Comparison of ENCODE assay signal across 7 mouse cellular contexts in the genomic region with DNA sequence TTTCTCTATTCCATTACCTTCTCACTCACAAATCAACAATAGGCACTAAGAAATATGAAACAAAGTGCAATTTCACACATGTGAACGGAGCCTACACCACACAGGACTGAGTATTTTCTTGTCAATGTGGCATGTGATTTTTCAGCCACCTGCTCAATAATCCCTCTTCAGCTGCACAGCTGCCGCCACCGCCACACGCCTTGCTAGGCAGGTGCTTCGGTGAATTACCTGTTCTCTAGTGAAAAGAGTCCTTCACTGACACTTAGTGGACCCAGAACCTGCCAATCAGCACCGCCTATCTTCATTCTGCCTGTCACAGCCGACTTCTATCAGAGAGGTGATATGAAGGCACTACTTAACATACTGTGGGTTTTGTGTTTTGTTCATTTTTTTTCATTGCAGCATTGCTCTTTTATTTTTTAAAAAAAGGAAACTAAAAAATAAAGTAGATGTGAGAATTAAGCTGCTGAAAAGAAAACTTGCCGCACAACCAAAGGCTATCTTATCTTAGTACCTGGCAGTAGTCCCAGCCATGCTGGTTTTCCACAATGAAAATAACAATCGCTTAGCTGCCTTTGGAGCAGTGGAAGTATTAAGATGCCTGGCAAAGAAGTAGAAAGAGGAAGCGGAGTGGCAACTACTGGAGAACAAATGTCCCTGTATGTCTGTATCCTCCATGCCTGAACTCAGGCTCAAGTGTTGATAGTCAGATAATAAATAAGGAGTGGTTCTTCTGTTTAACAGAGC. TPM values are rescaled to one million over a fixed set of nuclear protein-coding genes. Genes with fewer than 3 reads are reported as not detected.
DNase-seq lines count a peak whose midpoint lies in the region; ATAC-seq and TF ChIP-seq lines count a peak whose summit lies in the region.

No protein-coding gene starts in this region.

- 56% methylated on average over 10 of the region's 10 CpGs for WGBS in midbrain, embryonic 12.5 days
- 81% methylated on average over 10 of the region's 10 CpGs for WGBS in midbrain, embryonic 11.5 days
- WGBS in forebrain, embryonic 15.5 days = 17% methylated on average over 10 of the region's 10 CpGs
- 35% methylated on average over 10 of the region's 10 CpGs for WGBS in intestine, postnatal 0 days
- 20% methylated on average over 10 of the region's 10 CpGs for WGBS in small intestine, adult 2 months

- DNase-seq in midbrain, embryonic 11.5 days (ENCODE audit: low spot score, missing footprints) = no peak
- no peak for DNase-seq in frontal cortex, postnatal 10 days (ENCODE audit: low spot score in 2 of 2)
- DNase-seq in layer of hippocampus, postnatal 36 days = no peak

- H3K4me3 ChIP-seq in midbrain, embryonic 12.5 days = no peak overlapping the region
- H3K4me3 ChIP-seq in midbrain, embryonic 11.5 days (ENCODE audit: low read depth, low read length) = no peak overlapping the region
- no peak overlapping the region for H3K4me3 ChIP-seq in forebrain, embryonic 15.5 days
- peak overlapping the region; percentile 3; the same call in 1 of the 2 replicates for H3K4me3 ChIP-seq in intestine, postnatal 0 days (ENCODE audit: low read depth, low read length)
- H3K4me3 ChIP-seq in small intestine, adult 2 months (ENCODE audit: low read depth, low read length) = peak overlapping the region; percentile 20

- H3K9ac ChIP-seq in midbrain, embryonic 12.5 days (replicated peaks) = 0 out of 2 replicates have a peak overlapping the region, but pooled peaks have one; percentile 11
- no peak overlapping the region for H3K9ac ChIP-seq in midbrain, embryonic 11.5 days (ENCODE audit: low read length)
- H3K9ac ChIP-seq in forebrain, embryonic 15.5 days (replicated peaks) = 0 out of 2 replicates have a peak overlapping the region, but pooled peaks have one; percentile 3
- H3K9ac ChIP-seq in intestine, postnatal 0 days (ENCODE audit: low read depth, low read length) = no peak overlapping the region

- TF ChIP-seq CTCF in intestine, postnatal 0 days (IDR thresholded peaks at IDR 0.05; ENCODE audit: low read depth) = no peak
- no peak for TF ChIP-seq CTCF in small intestine, adult 2 months (IDR thresholded peaks at IDR 0.05; ENCODE audit: extremely low read depth, insufficient read length, insufficient replicate concordance, low read depth, low read length)

- H3K27ac ChIP-seq in midbrain, embryonic 12.5 days (replicated peaks) = peak overlapping the region; percentile 21; the same call in 1 of the 2 replicates
- H3K27ac ChIP-seq in midbrain, embryonic 11.5 days (ENCODE audit: low read depth, low read length) = no peak overlapping the region
- H3K27ac ChIP-seq in forebrain, embryonic 15.5 days (replicated peaks) = peak overlapping the region; percentile 58
- H3K27ac ChIP-seq in intestine, postnatal 0 days (ENCODE audit: low read depth, low read length) = peak overlapping the region; percentile 50; the same call in 1 of the 2 replicates
- peak overlapping the region; percentile 60; the same call in 1 of the 2 replicates for H3K27ac ChIP-seq in small intestine, adult 2 months (ENCODE audit: insufficient read depth, low read depth, low read length)

- H3K4me1 ChIP-seq in midbrain, embryonic 12.5 days = peaks cover 52% of the 10 kb centered on the region
- peaks cover 33% of the 10 kb centered on the region for H3K4me1 ChIP-seq in midbrain, embryonic 11.5 days (ENCODE audit: control insufficient read depth, insufficient read depth, low read length)
- peaks cover 58% of the 10 kb centered on the region for H3K4me1 ChIP-seq in forebrain, embryonic 15.5 days
- peaks cover 5% of the 10 kb centered on the region; the same call in 1 of the 2 replicates for H3K4me1 ChIP-seq in intestine, postnatal 0 days (replicated peaks; ENCODE audit: control insufficient read depth, insufficient read depth, low read length)
- H3K4me1 ChIP-seq in small intestine, adult 2 months (ENCODE audit: control insufficient read depth, insufficient read depth, insufficient read length, low read length) = peaks cover 13% of the 10 kb centered on the region

- ATAC-seq in midbrain, embryonic 12.5 days (ENCODE audit: low FRiP score, low read depth) = no peak
- no peak for ATAC-seq in midbrain, embryonic 11.5 days (ENCODE audit: low FRiP score)
- ATAC-seq in forebrain, embryonic 15.5 days (replicated peaks) = no peak
- no peak for ATAC-seq in intestine, postnatal 0 days

- no peak for TF ChIP-seq POLR2A in small intestine, adult 2 months (IDR thresholded peaks at IDR 0.05; ENCODE audit: low read depth, low read length)

- no peaks in the 10 kb centered on the region for H3K36me3 ChIP-seq in midbrain, embryonic 12.5 days
- H3K36me3 ChIP-seq in midbrain, embryonic 11.5 days (ENCODE audit: control insufficient read depth, insufficient read depth, low read length) = no peaks in the 10 kb centered on the region
- H3K36me3 ChIP-seq in forebrain, embryonic 15.5 days = no peaks in the 10 kb centered on the region
- H3K36me3 ChIP-seq in intestine, postnatal 0 days (ENCODE audit: control insufficient read depth, insufficient read depth) = no peaks in the 10 kb centered on the region
- H3K36me3 ChIP-seq in small intestine, adult 2 months (ENCODE audit: control insufficient read depth, insufficient read depth, low read length) = no peaks in the 10 kb centered on the region

- H3K9me3 ChIP-seq in midbrain, embryonic 12.5 days = no peaks in the 10 kb centered on the region
- no peaks in the 10 kb centered on the region for H3K9me3 ChIP-seq in midbrain, embryonic 11.5 days (ENCODE audit: control insufficient read depth, low read length)
- H3K9me3 ChIP-seq in forebrain, embryonic 15.5 days = no peaks in the 10 kb centered on the region
- H3K9me3 ChIP-seq in intestine, postnatal 0 days (ENCODE audit: control insufficient read depth) = no peaks in the 10 kb centered on the region

- 0 out of 2 replicates have a peak, but pooled peaks cover 5% of the 10 kb centered on the region for H3K27me3 ChIP-seq in midbrain, embryonic 12.5 days
- no peaks in the 10 kb centered on the region for H3K27me3 ChIP-seq in midbrain, embryonic 11.5 days (ENCODE audit: control insufficient read depth, insufficient read depth, low read length)
- no peaks in the 10 kb centered on the region for H3K27me3 ChIP-seq in forebrain, embryonic 15.5 days
- H3K27me3 ChIP-seq in intestine, postnatal 0 days (replicated peaks; ENCODE audit: control insufficient read depth, insufficient read depth, low read length) = no peaks in the 10 kb centered on the region
- no peaks in the 10 kb centered on the region for H3K27me3 ChIP-seq in small intestine, adult 2 months (ENCODE audit: control insufficient read depth, insufficient read depth, low read length)

- peak overlapping the region; percentile 6 for H3K4me2 ChIP-seq in midbrain, embryonic 12.5 days (replicated peaks)
- H3K4me2 ChIP-seq in midbrain, embryonic 11.5 days = no peak overlapping the region
- peak overlapping the region; percentile 27 for H3K4me2 ChIP-seq in forebrain, embryonic 15.5 days (replicated peaks)
- H3K4me2 ChIP-seq in intestine, postnatal 0 days (replicated peaks; ENCODE audit: low read depth) = peak overlapping the region; percentile 50

RNA-seq across cellular contexts. Expression of a gene that starts 3.5 kb away (rescaled TPM):
- polyA plus RNA-seq in midbrain, embryonic 12.5 days (2016; fragmentation: Nextera tagmentation; extraction: Ambion mirVana) = 12.0 and 15.4 TPM in 2 replicates
- polyA plus RNA-seq in midbrain, embryonic 11.5 days (2014; fragmentation: Nextera tagmentation; extraction: Ambion mirVana) = 7.4 and 7.6 TPM in 2 replicates
- polyA plus RNA-seq in forebrain, embryonic 15.5 days (2015; fragmentation: Nextera tagmentation; extraction: Ambion mirVana) = 8.9 and 10.1 TPM in 2 replicates
- 3.1 and 3.7 TPM in 2 replicates for polyA plus RNA-seq in intestine, postnatal 0 days (2015; fragmentation: Nextera tagmentation; extraction: Ambion mirVana)
- 3.1 and 6.1 TPM in 2 replicates for polyA plus RNA-seq in small intestine, adult 2 months (2012; rRNA removed)
- 10 to 100 TPM; 51.2 to 52.8 TPM for total RNA-seq in layer of hippocampus, postnatal 36 days (2021)

Comparison
In these comparisons a context has a peak if more than half of its experiments do, and no peak if none do; other contexts are left out.
1. H3K9ac ChIP-seq: peak in midbrain, embryonic 12.5 days (single experiment) and forebrain, embryonic 15.5 days (single experiment); none in midbrain, embryonic 11.5 days (single experiment) and intestine, postnatal 0 days (single experiment).
2. H3K4me3 ChIP-seq: peak in intestine, postnatal 0 days (single experiment) and small intestine, adult 2 months (single experiment); none in midbrain, embryonic 12.5 days (single experiment), midbrain, embryonic 11.5 days (single experiment) and forebrain, embryonic 15.5 days (single experiment).